Mouse (Mus musculus) embryonic facial prominence, embryonic 14.5 days (tissue): ENCODE measurements at regions not wholly inside any gene's neighbourhood (a gene's known extent, or its start where the extent isn't known, plus 50 kb on each side); places are given as distances from the start of the nearest gene placed in this dataset.
"Not testable (repeated sequence)": the region's sequence is repeated elsewhere in the genome, so short reads cannot be mapped to it uniquely, and the experiment has no call there.

Experiments
- ATAC-seq: fragments of 200-750 bp; cut with Nextera tagmentation; 2 replicates; pipeline ENCODE4 v1.8.0; 2017; ENCODE audit warnings: low read depth, moderate number of reproducible peaks, moderate TSS enrichment
- DNase-seq: peaks from one replicate; pipeline ENCODE4 v3.0.0-alpha.2; 2015; ENCODE audit warnings: low spot score
- H3K27ac ChIP-seq: fragments of 300-500 bp; sonication (generic); replicated peaks from 2 replicates; pipeline ENCODE4 v1.5.1; 2014; ENCODE audit warnings: low read depth, mild to moderate bottlenecking, low read length, moderate library complexity
- H3K27me3 ChIP-seq: fragments of 300-500 bp; sonication (generic); replicated peaks from 2 replicates; pipeline ENCODE4 v1.6.1; 2014; ENCODE audit warnings: low read length; ENCODE audit not compliant: control insufficient read depth, insufficient read depth
- H3K36me3 ChIP-seq: fragments of 300-500 bp; sonication (generic); 2 replicates; pipeline ENCODE4 v1.6.1; 2014; ENCODE audit warnings: low read length, mixed read lengths; ENCODE audit not compliant: control insufficient read depth, insufficient read depth
- H3K4me1 ChIP-seq: fragments of 300-500 bp; sonication (generic); 2 replicates; pipeline ENCODE4 v1.6.1; 2014; ENCODE audit warnings: antibody characterized with exemption, low read length; ENCODE audit not compliant: control insufficient read depth, insufficient read depth
- H3K4me2 ChIP-seq: fragments of 300-500 bp; sonication (generic); 2 replicates; pipeline ENCODE4 v1.6.1; 2014; ENCODE audit warnings: low read depth, mild to moderate bottlenecking, low read length, moderate library complexity, mixed read lengths
- H3K4me3 ChIP-seq: fragments of 300-500 bp; sonication (generic); 2 replicates; pipeline ENCODE4 v1.5.1; 2014; ENCODE audit warnings: low read depth, mild to moderate bottlenecking, low read length
- H3K9ac ChIP-seq: fragments of 300-500 bp; sonication (generic); 2 replicates; pipeline ENCODE4 v1.6.1; 2014; ENCODE audit warnings: low read depth, mild to moderate bottlenecking, low read length, moderate library complexity, mixed read lengths
- H3K9me3 ChIP-seq: fragments of 300-500 bp; sonication (generic); 2 replicates; pipeline ENCODE4 v1.6.1; 2016; ENCODE audit warnings: low read length; ENCODE audit not compliant: control insufficient read depth
- WGBS: fragments of 180-500 bp; shearing (Covaris S2); extraction: QIAGEN DNeasy Blood & Tissue Kit; methylation state at CpG from one replicate; pipeline ENCODE4 v1.1.7; 2014; 5-methylcytosine and 5-hydroxymethylcytosine counted together

DNA sequence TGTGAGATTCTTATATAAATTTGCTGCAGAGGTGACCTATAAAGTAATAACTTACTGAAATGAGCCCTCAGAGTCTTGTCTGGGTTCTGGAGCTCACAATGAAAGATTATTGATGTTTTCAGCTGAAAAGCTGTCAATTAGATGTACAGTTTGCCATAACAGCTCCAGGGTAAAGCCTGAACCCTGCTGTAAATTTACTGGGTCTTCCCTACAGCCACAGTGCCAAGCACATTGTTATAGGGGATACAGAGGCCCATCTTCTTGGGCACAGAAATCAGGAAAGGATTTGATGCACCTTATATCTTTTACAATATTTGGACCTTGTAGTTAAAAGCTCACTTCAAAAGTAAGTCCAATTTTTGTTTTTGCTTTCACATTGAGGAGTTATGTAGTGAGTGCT lies 628.0 kb downstream of the Cdh9 start:
- DNase-seq (no peak), ATAC-seq (no peak)
- H3K36me3 ChIP-seq = no peaks in the 10 kb centered on the region
- no peak overlapping the region for H3K9ac ChIP-seq
- no peak overlapping the region for H3K4me2 ChIP-seq
- no peaks in the 10 kb centered on the region for H3K4me1 ChIP-seq
- no peak overlapping the region for H3K27ac ChIP-seq
- no peaks in the 10 kb centered on the region for H3K9me3 ChIP-seq
- H3K4me3 ChIP-seq = no peak overlapping the region
- H3K27me3 ChIP-seq = no peaks in the 10 kb centered on the region

DNA sequence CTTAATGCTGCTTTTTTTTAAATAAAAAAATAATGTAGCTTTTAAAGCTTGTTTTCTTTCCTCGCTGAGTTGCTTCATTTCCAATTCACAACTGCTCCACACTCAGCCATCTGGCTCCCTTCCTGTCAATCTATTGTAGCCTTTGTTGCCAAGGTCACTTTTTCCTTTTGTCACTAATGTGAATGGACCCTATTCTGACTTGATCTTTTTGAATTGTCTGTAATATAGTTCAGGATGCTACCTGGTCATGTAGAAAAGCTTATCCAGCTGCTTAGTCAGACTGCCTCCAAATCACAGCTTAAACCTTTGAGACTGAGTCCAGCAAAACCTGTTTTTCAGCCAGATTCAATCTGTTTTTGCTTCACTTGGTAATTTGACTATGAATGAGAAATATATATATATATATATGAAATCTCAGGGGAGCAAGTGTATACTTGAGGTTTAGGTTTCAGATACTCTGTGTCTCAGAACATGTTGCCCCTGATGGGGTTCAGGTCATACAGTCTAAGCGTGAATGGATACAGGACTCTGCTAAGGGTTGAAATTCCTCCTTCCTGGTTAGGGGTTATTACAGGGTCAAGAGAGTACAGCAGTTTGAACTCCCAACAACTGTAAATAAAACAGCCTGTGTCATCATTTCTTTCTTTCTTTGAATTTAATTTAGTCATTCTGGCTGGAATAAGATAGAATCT lies 628.7 kb downstream of the Cdh9 start:
- Histone ChIP-seq H3K27ac (no peak overlapping the region), H3K9me3 (no peaks in the 10 kb centered on the region), H3K9ac (no peak overlapping the region), H3K4me3 (no peak overlapping the region), H3K4me1 (no peaks in the 10 kb centered on the region), H3K36me3 (no peaks in the 10 kb centered on the region), H3K4me2 (no peak overlapping the region), H3K27me3 (no peaks in the 10 kb centered on the region)
- 49% methylated on average over 2 of the region's 2 CpGs for WGBS
- ATAC-seq = peak; percentile 90; the same call in 1 of the 2 replicates
- peak; percentile 65 for DNase-seq

DNA sequence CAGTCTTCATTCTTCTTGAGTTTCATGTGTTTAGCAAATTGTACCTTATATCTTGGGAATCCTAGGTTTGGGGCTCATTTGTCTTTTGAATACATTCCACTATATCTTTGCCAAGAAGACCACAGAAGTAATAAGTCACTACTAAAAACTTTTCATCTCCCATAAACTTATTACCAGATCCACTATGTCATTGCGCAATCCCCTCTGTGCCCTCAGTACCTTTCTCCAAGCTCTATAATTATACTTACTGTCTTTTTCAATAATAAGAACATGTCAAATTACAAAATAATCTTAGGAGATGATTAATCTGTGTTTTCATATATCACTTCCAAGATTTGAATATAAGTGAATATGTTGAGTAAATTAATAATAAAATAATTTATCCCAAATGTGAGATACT lies 676.1 kb downstream of the Cdh9 start:
- Histone ChIP-seq H3K27me3 (no peaks in the 10 kb centered on the region), H3K4me3 (no peak overlapping the region), H3K9ac (no peak overlapping the region), H3K4me1 (no peaks in the 10 kb centered on the region), H3K27ac (no peak overlapping the region), H3K36me3 (no peaks in the 10 kb centered on the region), H3K4me2 (no peak overlapping the region), H3K9me3 (no peaks in the 10 kb centered on the region)
- DNase-seq (no peak), ATAC-seq (no peak)
- WGBS = 95% methylated on average over 1 of the region's 1 CpGs

DNA sequence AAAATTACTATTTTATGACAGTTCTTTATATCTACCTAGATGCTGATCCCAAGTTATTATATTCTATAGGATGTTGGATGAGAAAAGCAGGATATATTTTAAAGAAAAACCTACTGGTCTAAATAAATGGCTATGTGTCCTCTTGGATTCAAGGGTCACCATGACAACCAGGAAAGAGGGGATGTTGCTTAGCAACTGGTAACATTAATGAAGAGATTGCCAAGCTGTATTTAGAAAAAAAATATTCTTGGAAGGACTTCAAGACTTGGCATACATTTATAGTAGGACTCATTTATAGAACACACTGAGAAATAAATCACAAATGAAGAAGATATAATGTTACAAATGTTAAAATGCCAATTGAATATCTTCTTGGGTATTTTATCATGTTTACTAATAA lies 699.2 kb downstream of the Cdh9 start:
- no peaks in the 10 kb centered on the region for H3K27me3 ChIP-seq
- no peak overlapping the region for H3K27ac ChIP-seq
- H3K9me3 ChIP-seq = no peaks in the 10 kb centered on the region
- DNase-seq (no peak), ATAC-seq (no peak)
- no peaks in the 10 kb centered on the region for H3K36me3 ChIP-seq
- no peak overlapping the region for H3K4me2 ChIP-seq
- H3K4me3 ChIP-seq = no peak overlapping the region
- no peak overlapping the region for H3K9ac ChIP-seq
- H3K4me1 ChIP-seq = no peaks in the 10 kb centered on the region

DNA sequence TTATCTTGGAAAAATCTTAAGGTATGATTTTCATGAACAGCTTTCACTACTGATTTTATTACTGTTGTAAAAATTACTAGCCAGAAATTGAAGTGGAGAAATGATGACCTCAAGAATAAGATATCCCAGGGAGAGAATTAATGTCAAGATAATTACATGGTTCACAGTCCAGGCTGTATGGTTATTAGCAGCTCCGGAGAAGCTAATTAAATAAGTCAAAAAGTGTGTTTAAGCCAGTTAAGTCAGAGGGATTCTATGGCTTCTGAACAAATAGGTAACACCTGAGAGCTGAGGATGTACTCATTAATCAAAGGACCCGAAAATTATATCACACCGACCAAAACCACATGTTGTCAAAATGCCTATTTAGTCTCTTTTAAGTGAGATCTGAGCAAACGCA lies 703.3 kb downstream of the Cdh9 start:
- DNase-seq = no peak
- WGBS = 70% methylated on average over 4 of the region's 4 CpGs
- no peaks in the 10 kb centered on the region for H3K27me3 ChIP-seq
- no peak overlapping the region for H3K9ac ChIP-seq
- no peak overlapping the region for H3K27ac ChIP-seq
- H3K4me3 ChIP-seq = no peak overlapping the region
- no peaks in the 10 kb centered on the region for H3K9me3 ChIP-seq
- no peak for ATAC-seq
- H3K36me3 ChIP-seq = no peaks in the 10 kb centered on the region
- H3K4me1 ChIP-seq = no peaks in the 10 kb centered on the region
- no peak overlapping the region for H3K4me2 ChIP-seq

DNA sequence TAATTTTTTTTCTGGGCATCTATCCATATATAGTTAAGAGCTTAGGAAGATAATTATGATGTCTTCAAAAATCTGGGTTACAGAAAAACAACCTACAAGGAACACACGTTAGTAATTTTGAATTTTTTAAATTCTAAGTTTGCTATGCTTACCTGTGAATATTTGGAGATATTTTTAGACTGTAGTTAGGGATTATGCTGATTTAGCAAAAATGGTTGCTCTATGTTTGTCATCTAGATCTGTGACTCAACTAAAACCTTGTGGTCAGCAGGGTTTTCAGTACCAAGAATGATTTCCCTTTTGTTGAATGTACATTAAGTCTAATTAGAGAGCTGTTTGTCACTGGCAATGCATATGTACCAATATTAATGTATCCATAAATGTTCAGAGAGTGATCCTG lies 707.3 kb downstream of the Cdh9 start:
- H3K9ac ChIP-seq = no peak overlapping the region
- ATAC-seq = no peak

DNA sequence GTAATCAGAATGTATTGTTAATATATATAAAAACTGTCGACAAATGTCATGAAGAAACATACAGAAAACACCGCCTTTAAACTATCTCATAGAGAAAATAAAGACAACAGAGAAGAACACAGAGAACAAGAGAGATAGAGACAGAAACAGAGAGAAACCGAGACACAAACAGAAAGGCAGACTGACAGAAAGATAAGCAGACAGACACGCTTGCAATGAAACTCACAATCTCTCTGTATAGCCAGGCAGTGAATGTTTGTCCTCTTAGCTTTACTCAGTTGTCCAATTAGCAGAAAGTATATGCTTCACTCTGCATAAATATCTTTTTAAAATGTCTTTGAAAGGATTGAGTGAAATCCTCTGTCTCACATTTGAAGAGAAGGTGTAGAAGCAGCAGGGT lies 719.7 kb downstream of the Cdh9 start:
- H3K9ac ChIP-seq = no peak overlapping the region
- no peaks in the 10 kb centered on the region for H3K27me3 ChIP-seq
- 79% methylated on average over 4 of the region's 4 CpGs for WGBS
- H3K4me2 ChIP-seq = no peak overlapping the region
- no peaks in the 10 kb centered on the region for H3K4me1 ChIP-seq
- DNase-seq = no peak
- H3K9me3 ChIP-seq = no peaks in the 10 kb centered on the region
- no peak for ATAC-seq
- no peak overlapping the region for H3K27ac ChIP-seq
- no peaks in the 10 kb centered on the region for H3K36me3 ChIP-seq
- no peak overlapping the region for H3K4me3 ChIP-seq

More for the DNA sequence above, 707.3 kb downstream of the Cdh9 start:
- Histone ChIP-seq H3K9me3 (no peaks in the 10 kb centered on the region), H3K27ac (no peak overlapping the region), H3K4me3 (no peak overlapping the region), H3K4me1 (no peaks in the 10 kb centered on the region), H3K4me2 (no peak overlapping the region), H3K36me3 (no peaks in the 10 kb centered on the region), H3K27me3 (no peaks in the 10 kb centered on the region)
- 75% methylated on average over 1 of the region's 1 CpGs for WGBS
- no peak for DNase-seq

DNA sequence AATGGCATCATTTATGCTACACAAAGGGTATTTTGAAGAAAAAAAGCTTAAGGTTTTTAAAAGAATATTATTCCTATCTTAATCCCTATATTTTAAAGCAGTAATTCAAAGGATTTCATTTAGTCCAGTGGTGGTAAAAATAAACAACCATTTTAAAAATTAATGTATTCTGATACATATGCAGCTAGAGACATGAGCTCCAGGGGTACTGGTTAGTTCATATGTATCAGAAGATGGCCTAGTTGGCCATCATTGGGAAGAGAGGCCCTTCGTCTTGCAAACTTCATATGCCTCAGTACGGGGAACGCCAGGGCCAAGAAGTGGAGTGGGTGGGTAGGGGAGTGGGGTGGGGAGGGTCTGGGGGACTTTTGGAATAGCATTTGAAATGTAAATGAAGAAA lies 721.2 kb downstream of the Cdh9 start:
- H3K9me3 ChIP-seq, H3K4me2 ChIP-seq, H3K4me3 ChIP-seq, ATAC-seq, H3K36me3 ChIP-seq, H3K27ac ChIP-seq, H3K4me1 ChIP-seq, H3K27me3 ChIP-seq, H3K9ac ChIP-seq: not testable (repeated sequence)
- WGBS = 90% methylated on average over 3 of the region's 3 CpGs
- DNase-seq = peak; percentile 16

DNA sequence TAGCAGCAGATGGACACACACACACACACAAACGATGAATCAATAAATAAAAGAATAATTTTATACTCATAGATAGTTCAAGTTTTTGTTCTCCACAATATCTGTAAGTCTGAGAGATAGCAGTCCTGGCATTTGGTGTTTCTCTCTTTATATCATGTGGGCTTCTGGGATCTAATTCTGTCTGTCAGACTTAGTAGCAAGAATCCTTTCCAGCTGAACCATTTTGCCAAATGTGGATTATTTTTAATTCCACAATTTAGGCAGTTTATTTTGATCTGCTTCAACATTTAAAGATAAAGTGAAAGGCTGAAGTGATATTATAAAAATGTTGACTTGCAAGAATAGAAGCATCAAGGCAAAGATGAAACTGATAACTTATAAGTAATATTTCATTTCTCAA lies 738.5 kb downstream of the Cdh9 start:
- H3K27ac ChIP-seq = no peak overlapping the region
- H3K36me3 ChIP-seq = no peaks in the 10 kb centered on the region
- H3K9me3 ChIP-seq = no peaks in the 10 kb centered on the region
- no peak overlapping the region for H3K4me3 ChIP-seq
- H3K9ac ChIP-seq = no peak overlapping the region
- no peak for DNase-seq
- H3K4me1 ChIP-seq = no peaks in the 10 kb centered on the region
- 81% methylated on average over 1 of the region's 1 CpGs for WGBS
- no peak overlapping the region for H3K4me2 ChIP-seq
- ATAC-seq = no peak
- no peaks in the 10 kb centered on the region for H3K27me3 ChIP-seq
